Mouse (Mus musculus): ENCODE data around the gene Grsf1.

GRCm38 (mm10) chr5:88692586-88692985 is 16.6 kb upstream of the Grsf1 start:
- TF ChIP-seq GATA1 (IDR thresholded peaks at IDR 0.05; ENCODE audit: borderline replicate concordance, low read length): no peak
- TF ChIP-seq FLI1 (IDR thresholded peaks at IDR 0.05; ENCODE audit: low read length): no peak

Measured in megakaryocyte, embryonic 14.5 days (primary cell).